Mouse (Mus musculus) adrenal gland, adult 18-20 months (tissue): Measurements from ENCODE around the gene Osbpl3. TPM values are rescaled to one million over a fixed set of nuclear protein-coding genes. Genes with fewer than 3 reads are reported as not detected.

Source experiments
- DNase-seq, 2 experiments: peaks; one replicate each; pipeline ENCODE4 v3.0.0; 2021 to 2022; ENCODE audit warnings: low spot score in 2 of 2
- long read RNA-seq, 2 experiments: library from polyadenylated mRNA; stranded (forward); transcript quantifications; one replicate each; pipeline ENCODE4 v2.0.0; 2021
- total RNA-seq, 2 experiments: library from RNA; stranded (reverse); gene quantifications; 1 replicate in 1 of 2; 2 replicates in 1 of 2; pipeline ENCODE4 v1.2.3; 2021

The Osbpl3 gene
- total RNA-seq: 10 to 100 TPM; 34.5 to 36.3 TPM
- long read RNA-seq, experiment 1, partial matches to known transcripts: 2 of 18 reads
- long read RNA-seq, experiment 1, other reads (novel, unspliced or antisense): 16 of 18 reads
- long read RNA-seq, experiment 2, full-length matches to known transcripts: 4 of 35 reads
- long read RNA-seq, experiment 2, partial matches to known transcripts: 4 of 35 reads
- long read RNA-seq, experiment 2, other reads (novel, unspliced or antisense): 27 of 35 reads

GRCm38 (mm10) chr6:50455829-50456469 is at the start of gene Osbpl3:
Gene Osbpl3 (minus strand): TSS chr6:50456201.
- peak; percentile 72 to 76 for DNase-seq

- no peak for DNase-seq
Observed at GRCm38 (mm10) chr6:50505531-50505930, 49.5 kb upstream of the Osbpl3 start.

GRCm38 (mm10) chr6:50504711-50505110 is 48.7 kb upstream of the Osbpl3 start:
- no peak for DNase-seq

GRCm38 (mm10) chr6:50503779-50504178 is 47.8 kb upstream of the Osbpl3 start:
- no peak for DNase-seq

- DNase-seq: no peak
Observed at GRCm38 (mm10) chr6:50503031-50503430, 47.0 kb upstream of the Osbpl3 start.

GRCm38 (mm10) chr6:50498346-50498745 is 42.3 kb upstream of the Osbpl3 start:
- no peak for DNase-seq

GRCm38 (mm10) chr6:50490519-50490918 is 34.5 kb upstream of the Osbpl3 start:
- DNase-seq: no peak

- no peak for DNase-seq
Observed at GRCm38 (mm10) chr6:50489380-50489779, 33.4 kb upstream of the Osbpl3 start.

- DNase-seq: no peak
Observed at GRCm38 (mm10) chr6:50486035-50486902, 30.3 kb upstream of the Osbpl3 start.

GRCm38 (mm10) chr6:50483426-50483825 is 27.4 kb upstream of the Osbpl3 start:
- DNase-seq: no peak

- DNase-seq: no peak
Observed at GRCm38 (mm10) chr6:50481460-50481859, 25.5 kb upstream of the Osbpl3 start.

GRCm38 (mm10) chr6:50466451-50466850 is 10.4 kb upstream of the Osbpl3 start:
- DNase-seq: no peak

- no peak for DNase-seq
Observed at GRCm38 (mm10) chr6:50464690-50465485, 8.9 kb upstream of the Osbpl3 start.

- DNase-seq: no peak
Observed at GRCm38 (mm10) chr6:50462026-50462425, 6.0 kb upstream of the Osbpl3 start.

GRCm38 (mm10) chr6:50461585-50461984 is 5.6 kb upstream of the Osbpl3 start:
- DNase-seq: no peak

- no peak for DNase-seq
Observed at GRCm38 (mm10) chr6:50460646-50461045, 4.6 kb upstream of the Osbpl3 start.

GRCm38 (mm10) chr6:50460246-50460645 is 4.2 kb upstream of the Osbpl3 start:
- DNase-seq: no peak

- no peak for DNase-seq
Observed at GRCm38 (mm10) chr6:50459271-50459670, 3.3 kb upstream of the Osbpl3 start.

- no peak for DNase-seq
Observed at GRCm38 (mm10) chr6:50457551-50458348, 1.7 kb upstream of the Osbpl3 start.

GRCm38 (mm10) chr6:50456706-50457105 is 705 bp upstream of the Osbpl3 start:
- no peak for DNase-seq
